Mouse (Mus musculus) liver, embryonic 15.5 days (tissue): ENCODE measurements around the gene Sytl2. TPM values are rescaled to one million over a fixed set of nuclear protein-coding genes. Genes with fewer than 3 reads are reported as not detected.
A peak's percentile ranks its signal among the peaks of the same experiment; 100 is the strongest.

ENCODE experiments used
- ATAC-seq: fragments of 200-750 bp; cut with Nextera tagmentation; 2 replicates; pipeline ENCODE4 v1.8.0; 2017; ENCODE audit warnings: moderate number of reproducible peaks, mild to moderate bottlenecking, moderate library complexity; ENCODE audit not compliant: insufficient read depth
- H3K27ac ChIP-seq: fragments of 300-500 bp; sonication (generic); replicated peaks from 2 replicates; pipeline ENCODE4 v1.5.1; 2015; ENCODE audit warnings: mild to moderate bottlenecking, inconsistent platforms
- H3K27me3 ChIP-seq: fragments of 300-500 bp; sonication (generic); 2 replicates; pipeline ENCODE4 v1.6.1; 2015; ENCODE audit warnings: mild to moderate bottlenecking, inconsistent platforms
- H3K36me3 ChIP-seq: fragments of 300-500 bp; sonication (generic); replicated peaks from 2 replicates; pipeline ENCODE4 v1.6.1; 2015; ENCODE audit warnings: moderate library complexity, mild to moderate bottlenecking, inconsistent platforms
- H3K4me1 ChIP-seq: fragments of 300-500 bp; sonication (generic); replicated peaks from 2 replicates; pipeline ENCODE4 v1.6.1; 2015; ENCODE audit warnings: inconsistent platforms
- H3K4me2 ChIP-seq: fragments of 300-500 bp; sonication (generic); 2 replicates; pipeline ENCODE4 v1.6.1; 2015; ENCODE audit warnings: moderate library complexity, mild to moderate bottlenecking, inconsistent platforms
- H3K4me3 ChIP-seq: fragments of 300-500 bp; sonication (generic); replicated peaks from 2 replicates; pipeline ENCODE4 v1.5.1; 2015; ENCODE audit warnings: mild to moderate bottlenecking, inconsistent platforms
- H3K9ac ChIP-seq: fragments of 300-500 bp; sonication (generic); 2 replicates; pipeline ENCODE4 v1.6.1; 2015; ENCODE audit warnings: moderate library complexity, mild to moderate bottlenecking, inconsistent platforms
- H3K9me3 ChIP-seq: fragments of 300-500 bp; sonication (generic); replicated peaks from 2 replicates; pipeline ENCODE4 v1.6.1; 2016; ENCODE audit warnings: inconsistent platforms
- WGBS: fragments of 180-500 bp; shearing (Covaris S2); methylation state at CpG from one replicate; pipeline ENCODE4 v1.1.7; 2015; ENCODE audit warnings: mixed read lengths; ENCODE audit not compliant: insufficient replicate concordance; 5-methylcytosine and 5-hydroxymethylcytosine counted together
- polyA plus RNA-seq: library from polyadenylated mRNA; unstranded; fragments of >200 nt; fragmentation: Nextera tagmentation; extraction: Ambion mirVana; gene quantifications from 2 replicates; pipeline ENCODE4 v1.2.1, GENCODE M21; 2015

Sytl2 gene
- polyA plus RNA-seq, 1 experiment from 2014 or later, result 0.79 TPM

DNA sequence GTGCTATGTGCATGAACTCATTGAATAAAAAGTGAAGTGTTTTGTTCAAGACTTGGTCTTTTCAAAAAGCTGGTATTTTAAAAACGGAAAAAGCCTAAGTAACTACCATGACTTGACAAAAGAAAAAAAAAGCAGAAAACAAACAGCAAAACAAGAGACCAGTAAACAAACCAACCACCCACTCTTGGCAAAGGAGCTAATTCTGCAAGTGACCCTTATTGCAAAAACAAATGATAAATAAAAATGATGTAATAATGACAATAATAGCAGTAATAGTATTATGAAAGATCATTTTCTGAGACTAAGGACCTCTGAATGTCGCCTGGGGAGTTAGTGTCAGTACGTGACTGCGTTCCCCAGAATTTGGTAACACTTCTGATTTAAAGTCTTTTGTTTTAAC is 140.0 kb downstream of the Sytl2 start:
- Histone ChIP-seq H3K27ac (peak overlapping the region; percentile 70; the same call in 1 of the 2 replicates), H3K4me2 (peak overlapping the region; percentile 84), H3K9ac (peak overlapping the region; percentile 63; the same call in 1 of the 2 replicates), H3K4me3 (peak overlapping the region; percentile 99), H3K9me3 (no peaks in the 10 kb centered on the region), H3K27me3 (no peaks in the 10 kb centered on the region), H3K36me3 (no peaks in the 10 kb centered on the region), H3K4me1 (peaks cover 8% of the 10 kb centered on the region)
- ATAC-seq, result no peak
- whole genome bisulfite sequencing, result 10% methylated on average over 4 of the region's 4 CpGs

DNA sequence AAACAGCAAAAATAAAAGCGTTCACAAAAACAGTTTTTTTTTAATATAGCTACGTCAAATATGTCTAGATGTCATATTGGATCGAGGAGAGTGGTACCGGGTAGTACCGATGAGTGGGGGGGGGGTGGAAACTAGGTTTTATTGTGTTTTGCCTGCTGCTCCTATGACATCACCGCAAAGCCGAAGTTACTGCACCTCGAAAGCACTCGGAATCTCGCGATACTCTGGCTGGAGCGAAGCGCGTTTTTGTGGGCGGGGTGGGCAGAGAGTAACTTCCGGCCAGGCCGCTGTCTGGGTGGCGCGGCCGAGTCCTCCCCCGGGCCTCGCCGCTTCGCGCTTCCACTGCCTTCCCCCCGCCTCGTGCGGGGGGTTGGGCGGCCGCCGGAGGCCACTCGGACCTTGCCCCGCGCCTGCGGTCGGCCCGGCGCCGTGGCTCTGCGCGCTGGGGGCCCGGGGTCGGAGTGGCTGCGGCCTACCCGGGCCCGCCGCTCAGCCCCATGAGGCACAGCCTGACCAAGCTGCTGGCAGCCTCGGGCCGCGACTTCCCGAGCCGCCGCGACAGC is 140.5 kb downstream of the Sytl2 start, which contains the start of gene Crebzf:
Gene Crebzf, plus strand, starts transcription at position 212 of the 563 bp plus-strand sequence.
- ATAC-seq, result peak; percentile 89
- H3K9me3 ChIP-seq, result no peaks in the 10 kb centered on the region
- peak within 1 kb of the TSS; percentile 99 for H3K9ac ChIP-seq
- H3K27ac ChIP-seq, result peak within 1 kb of the TSS; percentile 96
- H3K27me3 ChIP-seq, result no peaks in the 10 kb centered on the region
- peaks cover 8% of the 10 kb centered on the region for H3K4me1 ChIP-seq
- under 1% methylated on average over 54 of the region's 54 CpGs for WGBS
- H3K4me3 ChIP-seq, result peak within 1 kb of the TSS; percentile 99
- H3K4me2 ChIP-seq, result peak within 1 kb of the TSS; percentile 84
- H3K36me3 ChIP-seq, result peaks cover 3% of the 10 kb centered on the region; the same call in 1 of the 2 replicates

- Histone ChIP-seq H3K4me2 (peak overlapping the region; percentile 84), H3K9me3 (no peaks in the 10 kb centered on the region), H3K36me3 (peaks cover 6% of the 10 kb centered on the region; the same call in 1 of the 2 replicates), H3K27me3 (no peaks in the 10 kb centered on the region), H3K9ac (peak overlapping the region; percentile 99), H3K27ac (peak overlapping the region; percentile 96), H3K4me3 (peak overlapping the region; percentile 99), H3K4me1 (peaks cover 8% of the 10 kb centered on the region)
- under 1% methylated on average over 121 of the region's 123 CpGs for WGBS
- ATAC-seq, result peak; percentile 71
Observed at GRCm38 (mm10) chr7:90443101-90444091, 141.3 kb downstream of the Sytl2 start.

DNA sequence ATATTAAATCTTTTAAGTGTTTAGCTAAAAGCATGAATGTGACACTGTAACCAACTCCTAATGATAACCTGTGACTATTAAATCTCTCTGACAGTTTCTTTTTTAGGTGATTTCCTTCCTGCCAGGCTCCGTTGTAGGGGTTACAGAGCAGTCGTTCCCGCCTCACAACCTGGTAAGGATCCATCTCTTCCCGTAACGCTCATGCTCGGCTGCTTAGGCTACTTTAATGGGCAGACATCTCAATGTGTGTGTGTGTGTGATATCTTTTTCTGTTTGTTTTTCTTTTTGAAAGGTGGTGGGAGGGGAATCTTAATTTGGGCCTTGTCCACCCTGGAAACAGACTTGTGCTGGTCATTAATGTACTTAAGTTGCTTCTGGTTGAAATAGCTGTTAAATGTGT is 142.2 kb downstream of the Sytl2 start:
- Histone ChIP-seq H3K27ac (peak overlapping the region; percentile 96), H3K4me3 (peak overlapping the region; percentile 99), H3K27me3 (no peaks in the 10 kb centered on the region), H3K4me2 (peak overlapping the region; percentile 84), H3K4me1 (peaks cover 8% of the 10 kb centered on the region), H3K36me3 (peaks cover 9% of the 10 kb centered on the region), H3K9ac (peak overlapping the region; percentile 99), H3K9me3 (no peaks in the 10 kb centered on the region)
- WGBS, result 1% methylated on average over 6 of the region's 6 CpGs
- ATAC-seq, result no peak

- Histone ChIP-seq H3K4me3 (peak overlapping the region; percentile 81), H3K27ac (peak overlapping the region; percentile 22; the same call in 1 of the 2 replicates), H3K36me3 (peaks cover 23% of the 10 kb centered on the region), H3K9me3 (no peaks in the 10 kb centered on the region), H3K4me1 (peaks cover 30% of the 10 kb centered on the region), H3K4me2 (peak overlapping the region; percentile 92), H3K9ac (peak overlapping the region; percentile 76), H3K27me3 (no peaks in the 10 kb centered on the region)
- no peak for ATAC-seq
- 16% methylated on average over 7 of the region's 7 CpGs for WGBS
Observed at GRCm38 (mm10) chr7:90456149-90456844, 154.2 kb downstream of the Sytl2 start.

GRCm38 (mm10) chr7:90456845-90457468 is 154.9 kb downstream of the Sytl2 start, which contains the start of gene Tmem126a:
Gene Tmem126a, minus strand, starts transcription at chr7:90457229.
- WGBS, result under 1% methylated on average over 41 of the region's 41 CpGs
- Histone ChIP-seq H3K9me3 (no peaks in the 10 kb centered on the region), H3K9ac (peak within 1 kb of the TSS; percentile 76), H3K4me3 (peak within 1 kb of the TSS; percentile 81), H3K27me3 (no peaks in the 10 kb centered on the region), H3K36me3 (peaks cover 21% of the 10 kb centered on the region), H3K4me2 (peak within 1 kb of the TSS; percentile 92), H3K27ac (peak within 1 kb of the TSS; percentile 81), H3K4me1 (peaks cover 30% of the 10 kb centered on the region)
- ATAC-seq, result peak; percentile 92

DNA sequence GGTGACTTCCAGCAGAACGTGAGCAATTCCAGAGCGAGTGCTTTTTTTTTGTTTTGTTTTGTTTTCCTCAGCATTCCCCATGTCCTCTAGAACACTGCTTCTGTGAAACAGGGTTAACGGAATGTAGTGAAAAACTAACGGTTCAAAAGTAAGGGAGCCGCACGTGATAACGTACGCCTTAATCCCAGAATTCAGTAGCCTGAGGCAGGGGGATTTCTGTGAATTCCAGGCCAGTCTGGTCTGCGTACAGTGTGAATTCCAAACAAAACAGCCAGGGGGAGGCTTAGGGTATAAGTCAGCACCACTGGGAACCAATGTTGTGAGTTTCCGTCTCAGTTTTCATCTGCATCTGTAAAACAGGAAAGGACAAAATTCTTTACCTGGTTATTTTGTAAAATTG is 155.5 kb downstream of the Sytl2 start:
- peak; percentile 35 for ATAC-seq
- peak overlapping the region; percentile 81 for H3K4me3 ChIP-seq
- peak overlapping the region; percentile 76 for H3K9ac ChIP-seq
- peaks cover 30% of the 10 kb centered on the region for H3K4me1 ChIP-seq
- 5% methylated on average over 10 of the region's 10 CpGs for WGBS
- peak overlapping the region; percentile 92 for H3K4me2 ChIP-seq
- no peaks in the 10 kb centered on the region for H3K27me3 ChIP-seq
- H3K36me3 ChIP-seq, result peaks cover 16% of the 10 kb centered on the region
- peak overlapping the region; percentile 81 for H3K27ac ChIP-seq
- no peaks in the 10 kb centered on the region for H3K9me3 ChIP-seq

Other genes starting within 250 kb of the Sytl2 start
- gene Picalm, start 172.0 kb upstream of the Sytl2 start, polyA plus RNA-seq, result 44.8 and 45.1 TPM in 2 replicates
- not detected in 2 replicates for gene Ccdc83, start 36.5 kb upstream of the Sytl2 start, polyA plus RNA-seq
- 0.13 TPM in 2 replicates for gene Ccdc89, start 124.3 kb downstream of the Sytl2 start, polyA plus RNA-seq
- gene Crebzf, start 140.5 kb downstream of the Sytl2 start, polyA plus RNA-seq, result 9.9 and 12.3 TPM in 2 replicates
- gene Tmem126a, start 155.0 kb downstream of the Sytl2 start, polyA plus RNA-seq, result 34.3 and 43.4 TPM in 2 replicates
- 11.1 and 12.0 TPM in 2 replicates for gene Tmem126b, start 173.7 kb downstream of the Sytl2 start, polyA plus RNA-seq
- 0.56 and 0.60 TPM in 2 replicates for gene Dlg2, start 174.4 kb downstream of the Sytl2 start, polyA plus RNA-seq